Comparison of ENCODE assay signal across 24 mouse cellular contexts in the genomic region with DNA sequence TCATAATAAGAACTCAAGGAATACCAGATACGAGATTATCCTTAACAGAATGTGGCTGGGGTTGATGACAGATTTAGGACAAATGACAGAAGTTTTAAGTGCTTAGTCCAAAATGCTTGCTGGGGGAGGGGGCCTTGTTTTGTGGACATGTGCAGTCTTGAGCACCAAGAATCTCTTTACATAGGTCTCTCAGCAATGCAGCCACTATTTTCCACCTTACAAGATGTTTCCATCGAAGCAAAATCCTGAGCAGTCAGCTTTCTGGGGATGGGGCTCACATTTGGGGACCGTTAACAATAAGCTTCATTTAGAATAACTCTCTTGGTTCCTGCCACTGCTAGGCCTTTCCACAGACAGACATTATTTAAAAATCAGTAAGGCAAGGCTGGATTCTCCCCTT.
"Had no signal": no experiment of that assay in that cellular context is flagged by ENCODE, and none has a peak within 500 bp of the region (broad histone marks: within the 10 kb centered on the region; RNA-seq: fewer than 3 reads in every experiment).

No protein-coding gene starts in this region.

- H3K36me3 ChIP-seq: heart, embryonic 13.5 days; heart, embryonic 15.5 days; hindbrain, embryonic 13.5 days; hindbrain, embryonic 15.5 days; kidney, embryonic 15.5 days; liver, embryonic 13.5 days had no signal

- H3K27me3 ChIP-seq: heart, embryonic 13.5 days; heart, embryonic 15.5 days; hindbrain, embryonic 13.5 days; hindbrain, embryonic 15.5 days; kidney, embryonic 15.5 days; liver, embryonic 13.5 days had no signal

- H3K4me3 ChIP-seq: heart, embryonic 13.5 days; heart, embryonic 15.5 days; hindbrain, embryonic 13.5 days; hindbrain, embryonic 15.5 days; kidney, embryonic 15.5 days; liver, embryonic 13.5 days had no signal

- H3K9me3 ChIP-seq: heart, embryonic 13.5 days; heart, embryonic 15.5 days; hindbrain, embryonic 13.5 days; hindbrain, embryonic 15.5 days; kidney, embryonic 15.5 days; liver, embryonic 13.5 days had no signal

- H3K27ac ChIP-seq: heart, embryonic 13.5 days; heart, embryonic 15.5 days; hindbrain, embryonic 13.5 days; hindbrain, embryonic 15.5 days; hindbrain, postnatal 0 days; kidney, embryonic 15.5 days; kidney, postnatal 0 days; liver, embryonic 13.5 days had no signal

- DNase-seq: gastrocnemius, postnatal 14 days; gastrocnemius, postnatal 36 days; heart, adult 18-20 months; heart, postnatal 14 days; heart, postnatal 36 days; kidney, adult 11 months; kidney, adult 2 months; kidney, adult 9 months; kidney, postnatal 14 days; kidney, postnatal 36 days; layer of hippocampus, adult 9-11 months; layer of hippocampus, postnatal 36 days; left cerebral cortex, postnatal 4 days; liver; liver, embryonic 13.5 days had no signal

- H3K4me1 ChIP-seq: hindbrain, embryonic 13.5 days; hindbrain, embryonic 15.5 days; liver, embryonic 13.5 days had no signal

- H3K4me2 ChIP-seq: heart, embryonic 11.5 days; heart, embryonic 13.5 days; heart, embryonic 15.5 days; hindbrain, embryonic 13.5 days; hindbrain, embryonic 15.5 days; kidney, embryonic 15.5 days; liver, embryonic 11.5 days; liver, embryonic 13.5 days had no signal

- H3K9ac ChIP-seq: heart, embryonic 13.5 days; heart, embryonic 15.5 days; hindbrain, embryonic 13.5 days; hindbrain, embryonic 15.5 days; kidney, embryonic 15.5 days; liver, embryonic 13.5 days had no signal
